Mouse (Mus musculus) forebrain, embryonic 13.5 days (tissue): ENCODE results near the gene Elmo2. TPM values are rescaled to one million over a fixed set of nuclear protein-coding genes. Genes with fewer than 3 reads are reported as not detected.

Source experiments
- ATAC-seq: fragments of 200-750 bp; cut with Nextera tagmentation; 2 replicates; pipeline ENCODE4 v1.8.0; 2017
- H3K27ac ChIP-seq: fragments of 300-500 bp; sonication (generic); 2 replicates; pipeline ENCODE4 v1.5.1; 2015; ENCODE audit warnings: inconsistent platforms, mild to moderate bottlenecking, moderate library complexity
- H3K27me3 ChIP-seq: fragments of 300-500 bp; sonication (generic); 2 replicates; pipeline ENCODE4 v1.6.1; 2015; ENCODE audit warnings: mild to moderate bottlenecking, inconsistent platforms
- H3K36me3 ChIP-seq: fragments of 300-500 bp; sonication (generic); 2 replicates; pipeline ENCODE4 v1.6.1; 2015; ENCODE audit warnings: mild to moderate bottlenecking, inconsistent platforms; ENCODE audit not compliant: poor library complexity, severe bottlenecking
- H3K4me1 ChIP-seq: fragments of 300-500 bp; sonication (generic); 2 replicates; pipeline ENCODE4 v1.6.1; 2015; ENCODE audit warnings: inconsistent platforms
- H3K4me2 ChIP-seq: fragments of 300-500 bp; sonication (generic); 2 replicates; pipeline ENCODE4 v1.6.1; 2015; ENCODE audit warnings: inconsistent platforms, mild to moderate bottlenecking, moderate library complexity
- H3K4me3 ChIP-seq: fragments of 300-500 bp; sonication (generic); 2 replicates; pipeline ENCODE4 v1.5.1; 2015; ENCODE audit warnings: mild to moderate bottlenecking, inconsistent platforms
- H3K9ac ChIP-seq: fragments of 300-500 bp; sonication (generic); 2 replicates; pipeline ENCODE4 v1.6.1; 2015; ENCODE audit warnings: mild to moderate bottlenecking, inconsistent platforms
- H3K9me3 ChIP-seq: fragments of 300-500 bp; sonication (generic); replicated peaks from 2 replicates; pipeline ENCODE4 v1.6.1; 2016; ENCODE audit warnings: inconsistent platforms
- WGBS: fragments of 180-500 bp; shearing (Covaris S2); methylation state at CpG from one replicate; pipeline ENCODE4 v1.1.7; 2015; 5-methylcytosine and 5-hydroxymethylcytosine counted together
- polyA plus RNA-seq: library from polyadenylated mRNA; unstranded; fragments of >200 nt; fragmentation: Nextera tagmentation; extraction: Ambion mirVana; gene quantifications from 2 replicates; pipeline ENCODE4 v1.2.1, GENCODE M21; 2015

The Elmo2 gene
- polyA plus RNA-seq, 1 experiment from 2014 or later = 90.5 TPM

- Histone ChIP-seq H3K4me2 (no peak overlapping the region), H3K9me3 (no peaks in the 10 kb centered on the region), H3K27ac (no peak overlapping the region), H3K36me3 (no peaks in the 10 kb centered on the region; the same call in 1 of the 2 replicates), H3K9ac (no peak overlapping the region), H3K4me1 (peaks cover 82% of the 10 kb centered on the region), H3K4me3 (no peak overlapping the region), H3K27me3 (no peaks in the 10 kb centered on the region)
- no peak for ATAC-seq
- 90% methylated on average over 22 of the region's 22 CpGs for WGBS
Observed at GRCm38 (mm10) chr2:165321981-165322735, 4.1 kb downstream of the Elmo2 start.

- 56% methylated on average over 8 of the region's 8 CpGs for WGBS
- no peak overlapping the region for H3K9ac ChIP-seq
- no peak overlapping the region for H3K4me3 ChIP-seq
- no peaks in the 10 kb centered on the region for H3K9me3 ChIP-seq
- no peak overlapping the region for H3K27ac ChIP-seq
- no peaks in the 10 kb centered on the region for H3K27me3 ChIP-seq
- H3K4me2 ChIP-seq = no peak overlapping the region
- peaks cover 85% of the 10 kb centered on the region for H3K4me1 ChIP-seq
- ATAC-seq = no peak
- no peaks in the 10 kb centered on the region; the same call in 1 of the 2 replicates for H3K36me3 ChIP-seq
Observed at GRCm38 (mm10) chr2:165321381-165321888, 4.8 kb downstream of the Elmo2 start.

GRCm38 (mm10) chr2:165320531-165321150 is 5.6 kb downstream of the Elmo2 start:
- H3K27me3 ChIP-seq = no peaks in the 10 kb centered on the region
- H3K9ac ChIP-seq = no peak overlapping the region
- H3K36me3 ChIP-seq = peaks cover 3% of the 10 kb centered on the region
- peak overlapping the region; percentile 15; the same call in 1 of the 2 replicates for H3K27ac ChIP-seq
- no peak overlapping the region for H3K4me3 ChIP-seq
- peaks cover 91% of the 10 kb centered on the region for H3K4me1 ChIP-seq
- ATAC-seq = no peak
- 74% methylated on average over 12 of the region's 12 CpGs for WGBS
- no peaks in the 10 kb centered on the region for H3K9me3 ChIP-seq
- H3K4me2 ChIP-seq = no peak overlapping the region

GRCm38 (mm10) chr2:165319503-165319902 is 6.8 kb downstream of the Elmo2 start:
- Histone ChIP-seq H3K4me3 (no peak overlapping the region), H3K36me3 (peaks cover 14% of the 10 kb centered on the region), H3K4me2 (no peak overlapping the region), H3K27me3 (no peaks in the 10 kb centered on the region), H3K9me3 (no peaks in the 10 kb centered on the region), H3K4me1 (peaks cover 84% of the 10 kb centered on the region), H3K27ac (no peak overlapping the region), H3K9ac (no peak overlapping the region)
- WGBS = 79% methylated on average over 4 of the region's 4 CpGs
- ATAC-seq = no peak

GRCm38 (mm10) chr2:165318941-165319340 is 7.3 kb downstream of the Elmo2 start:
- no peak overlapping the region for H3K4me2 ChIP-seq
- H3K9ac ChIP-seq = no peak overlapping the region
- ATAC-seq = no peak
- H3K27me3 ChIP-seq = no peaks in the 10 kb centered on the region
- H3K9me3 ChIP-seq = no peaks in the 10 kb centered on the region
- H3K27ac ChIP-seq = no peak overlapping the region
- peaks cover 78% of the 10 kb centered on the region for H3K4me1 ChIP-seq
- 91% methylated on average over 7 of the region's 7 CpGs for WGBS
- H3K4me3 ChIP-seq = no peak overlapping the region
- peaks cover 20% of the 10 kb centered on the region for H3K36me3 ChIP-seq

GRCm38 (mm10) chr2:165317621-165318263 is 8.5 kb downstream of the Elmo2 start:
- Histone ChIP-seq H3K36me3 (peaks cover 32% of the 10 kb centered on the region), H3K27ac (peak overlapping the region; percentile 96), H3K9me3 (no peaks in the 10 kb centered on the region), H3K27me3 (no peaks in the 10 kb centered on the region), H3K4me1 (peaks cover 74% of the 10 kb centered on the region), H3K9ac (peak overlapping the region; percentile 55), H3K4me2 (peak overlapping the region; percentile 44), H3K4me3 (no peak overlapping the region)
- ATAC-seq = peak; percentile 7; the same call in 1 of the 2 replicates
- WGBS = 54% methylated on average over 16 of the region's 16 CpGs

GRCm38 (mm10) chr2:165316837-165317473 is 9.3 kb downstream of the Elmo2 start:
- 2% methylated on average over 9 of the region's 9 CpGs for WGBS
- ATAC-seq = peak; percentile 92
- Histone ChIP-seq H3K27ac (peak overlapping the region; percentile 96), H3K4me1 (peaks cover 75% of the 10 kb centered on the region), H3K4me2 (peak overlapping the region; percentile 44), H3K9ac (peak overlapping the region; percentile 62), H3K4me3 (no peak overlapping the region), H3K27me3 (no peaks in the 10 kb centered on the region), H3K9me3 (no peaks in the 10 kb centered on the region), H3K36me3 (peaks cover 39% of the 10 kb centered on the region)

- peak; percentile 12; the same call in 1 of the 2 replicates for ATAC-seq
- Histone ChIP-seq H3K36me3 (peaks cover 44% of the 10 kb centered on the region), H3K4me2 (peak overlapping the region; percentile 44), H3K27me3 (no peaks in the 10 kb centered on the region), H3K9me3 (no peaks in the 10 kb centered on the region), H3K4me1 (peaks cover 75% of the 10 kb centered on the region), H3K27ac (peak overlapping the region; percentile 96), H3K9ac (peak overlapping the region; percentile 62), H3K4me3 (no peak overlapping the region)
- whole genome bisulfite sequencing = 50% methylated on average over 10 of the region's 10 CpGs
Observed at GRCm38 (mm10) chr2:165316204-165316603, 10.1 kb downstream of the Elmo2 start.

- Histone ChIP-seq H3K9ac (no peak overlapping the region), H3K27ac (no peak overlapping the region), H3K27me3 (no peaks in the 10 kb centered on the region), H3K4me1 (peaks cover 77% of the 10 kb centered on the region), H3K36me3 (peaks cover 58% of the 10 kb centered on the region), H3K9me3 (no peaks in the 10 kb centered on the region), H3K4me2 (no peak overlapping the region), H3K4me3 (no peak overlapping the region)
- ATAC-seq = no peak
- WGBS = 83% methylated on average over 8 of the region's 8 CpGs
Observed at GRCm38 (mm10) chr2:165314197-165314596, 12.1 kb downstream of the Elmo2 start.

- peaks cover 77% of the 10 kb centered on the region for H3K36me3 ChIP-seq
- H3K9ac ChIP-seq = 0 out of 2 replicates have a peak overlapping the region, but pooled peaks have one; percentile 5
- 71% methylated on average over 7 of the region's 7 CpGs for WGBS
- H3K4me2 ChIP-seq = no peak overlapping the region
- no peak overlapping the region for H3K4me3 ChIP-seq
- H3K27me3 ChIP-seq = no peaks in the 10 kb centered on the region
- no peak for ATAC-seq
- H3K9me3 ChIP-seq = no peaks in the 10 kb centered on the region
- H3K4me1 ChIP-seq = peaks cover 63% of the 10 kb centered on the region
- H3K27ac ChIP-seq = peak overlapping the region; percentile 42; the same call in 1 of the 2 replicates
Observed at GRCm38 (mm10) chr2:165312381-165312780, 13.9 kb downstream of the Elmo2 start.

- peaks cover 82% of the 10 kb centered on the region for H3K36me3 ChIP-seq
- no peak overlapping the region for H3K4me2 ChIP-seq
- no peaks in the 10 kb centered on the region for H3K27me3 ChIP-seq
- ATAC-seq = peak; percentile 60; the same call in 1 of the 2 replicates
- peaks cover 55% of the 10 kb centered on the region for H3K4me1 ChIP-seq
- H3K4me3 ChIP-seq = no peak overlapping the region
- peak overlapping the region; percentile 38 for H3K27ac ChIP-seq
- 0 out of 2 replicates have a peak overlapping the region, but pooled peaks have one; percentile 30 for H3K9ac ChIP-seq
- H3K9me3 ChIP-seq = no peaks in the 10 kb centered on the region
- 45% methylated on average over 12 of the region's 12 CpGs for WGBS
Observed at GRCm38 (mm10) chr2:165311577-165311976, 14.7 kb downstream of the Elmo2 start.
